Mouse (Mus musculus): ENCODE results near the gene Lin7a. TPM values are rescaled to one million over a fixed set of nuclear protein-coding genes. Genes with fewer than 3 reads are reported as not detected.

Lin7a gene
- polyA plus RNA-seq, 1 experiment from 2014 or later = 3.9 TPM

GRCm38 (mm10) chr10:107341151-107341550 is 69.7 kb downstream of the Lin7a start:
- no peak for ATAC-seq
- Histone ChIP-seq H3K4me2 (ENCODE audit: low read depth, low read length) (no peak overlapping the region), H3K27me3 (replicated peaks; ENCODE audit: control insufficient read depth, insufficient read depth, low read length) (no peaks in the 10 kb centered on the region), H3K9me3 (ENCODE audit: control insufficient read depth, low read length) (no peaks in the 10 kb centered on the region), H3K4me1 (ENCODE audit: control insufficient read depth, insufficient read depth, low read length) (no peaks in the 10 kb centered on the region), H3K4me3 (ENCODE audit: low read length) (no peak overlapping the region), H3K9ac (ENCODE audit: low read depth, low read length) (no peak overlapping the region), H3K36me3 (ENCODE audit: control insufficient read depth, insufficient read depth, low read length) (no peaks in the 10 kb centered on the region), H3K27ac (ENCODE audit: low read length) (no peak overlapping the region)
- WGBS = 84% methylated on average over 4 of the region's 4 CpGs

- Histone ChIP-seq H3K9me3 (ENCODE audit: control insufficient read depth, low read length) (no peaks in the 10 kb centered on the region), H3K4me2 (ENCODE audit: low read depth, low read length) (no peak overlapping the region), H3K4me3 (ENCODE audit: low read length) (no peak overlapping the region), H3K27ac (ENCODE audit: low read length) (no peak overlapping the region), H3K9ac (ENCODE audit: low read depth, low read length) (no peak overlapping the region), H3K27me3 (replicated peaks; ENCODE audit: control insufficient read depth, insufficient read depth, low read length) (no peaks in the 10 kb centered on the region), H3K4me1 (ENCODE audit: control insufficient read depth, insufficient read depth, low read length) (no peaks in the 10 kb centered on the region), H3K36me3 (ENCODE audit: control insufficient read depth, insufficient read depth, low read length) (no peaks in the 10 kb centered on the region)
- ATAC-seq = no peak
- WGBS = 35% methylated on average over 3 of the region's 3 CpGs
These were observed 72.7 kb downstream of the Lin7a start for GRCm38 (mm10) chr10:107344200-107344599.

GRCm38 (mm10) chr10:107347842-107348241 is 76.4 kb downstream of the Lin7a start:
- no peak overlapping the region for H3K4me2 ChIP-seq (ENCODE audit: low read depth, low read length)
- H3K9me3 ChIP-seq (ENCODE audit: control insufficient read depth, low read length) = no peaks in the 10 kb centered on the region
- H3K4me1 ChIP-seq (ENCODE audit: control insufficient read depth, insufficient read depth, low read length) = no peaks in the 10 kb centered on the region
- no peaks in the 10 kb centered on the region for H3K36me3 ChIP-seq (ENCODE audit: control insufficient read depth, insufficient read depth, low read length)
- H3K4me3 ChIP-seq (ENCODE audit: low read length) = no peak overlapping the region
- no peak overlapping the region for H3K9ac ChIP-seq (ENCODE audit: low read depth, low read length)
- 79% methylated on average over 3 of the region's 3 CpGs for WGBS
- no peak for ATAC-seq
- H3K27ac ChIP-seq (ENCODE audit: low read length) = no peak overlapping the region
- H3K27me3 ChIP-seq (replicated peaks; ENCODE audit: control insufficient read depth, insufficient read depth, low read length) = no peaks in the 10 kb centered on the region

GRCm38 (mm10) chr10:107351696-107352485 is 80.4 kb downstream of the Lin7a start:
- no peaks in the 10 kb centered on the region for H3K4me1 ChIP-seq (ENCODE audit: control insufficient read depth, insufficient read depth, low read length)
- no peak overlapping the region for H3K9ac ChIP-seq (ENCODE audit: low read depth, low read length)
- H3K36me3 ChIP-seq (ENCODE audit: control insufficient read depth, insufficient read depth, low read length) = no peaks in the 10 kb centered on the region
- 66% methylated on average over 6 of the region's 6 CpGs for WGBS
- peak; percentile 12; the same call in 1 of the 2 replicates for ATAC-seq
- no peak overlapping the region for H3K27ac ChIP-seq (ENCODE audit: low read length)
- no peak overlapping the region for H3K4me2 ChIP-seq (ENCODE audit: low read depth, low read length)
- no peaks in the 10 kb centered on the region for H3K27me3 ChIP-seq (replicated peaks; ENCODE audit: control insufficient read depth, insufficient read depth, low read length)
- no peak overlapping the region for H3K4me3 ChIP-seq (ENCODE audit: low read length)
- H3K9me3 ChIP-seq (ENCODE audit: control insufficient read depth, low read length) = no peaks in the 10 kb centered on the region

- WGBS = 63% methylated on average over 3 of the region's 3 CpGs
These were observed 82.0 kb downstream of the Lin7a start for GRCm38 (mm10) chr10:107353483-107353882.

GRCm38 (mm10) chr10:107358443-107359040 is 87.1 kb downstream of the Lin7a start:
- WGBS = 79% methylated on average over 6 of the region's 6 CpGs
- Histone ChIP-seq H3K36me3 (ENCODE audit: control insufficient read depth, insufficient read depth, low read length) (no peaks in the 10 kb centered on the region), H3K4me2 (ENCODE audit: low read depth, low read length) (no peak overlapping the region), H3K4me1 (ENCODE audit: control insufficient read depth, insufficient read depth, low read length) (no peaks in the 10 kb centered on the region), H3K9ac (ENCODE audit: low read depth, low read length) (no peak overlapping the region), H3K27me3 (replicated peaks; ENCODE audit: control insufficient read depth, insufficient read depth, low read length) (no peaks in the 10 kb centered on the region), H3K4me3 (ENCODE audit: low read length) (no peak overlapping the region), H3K27ac (ENCODE audit: low read length) (no peak overlapping the region), H3K9me3 (ENCODE audit: control insufficient read depth, low read length) (no peaks in the 10 kb centered on the region)
- no peak for ATAC-seq

More at GRCm38 (mm10) chr10:107353483-107353882, 82.0 kb downstream of the Lin7a start:
- no peaks in the 10 kb centered on the region for H3K4me1 ChIP-seq (ENCODE audit: control insufficient read depth, insufficient read depth, low read length)
- no peaks in the 10 kb centered on the region for H3K27me3 ChIP-seq (replicated peaks; ENCODE audit: control insufficient read depth, insufficient read depth, low read length)
- H3K4me2 ChIP-seq (ENCODE audit: low read depth, low read length) = no peak overlapping the region
- H3K4me3 ChIP-seq (ENCODE audit: low read length) = no peak overlapping the region
- no peaks in the 10 kb centered on the region for H3K36me3 ChIP-seq (ENCODE audit: control insufficient read depth, insufficient read depth, low read length)
- peak; percentile 93 for ATAC-seq
- no peaks in the 10 kb centered on the region for H3K9me3 ChIP-seq (ENCODE audit: control insufficient read depth, low read length)
- no peak overlapping the region for H3K27ac ChIP-seq (ENCODE audit: low read length)
- no peak overlapping the region for H3K9ac ChIP-seq (ENCODE audit: low read depth, low read length)

- no peak for ATAC-seq
- Histone ChIP-seq H3K36me3 (ENCODE audit: control insufficient read depth, insufficient read depth, low read length) (no peaks in the 10 kb centered on the region), H3K27me3 (replicated peaks; ENCODE audit: control insufficient read depth, insufficient read depth, low read length) (no peaks in the 10 kb centered on the region), H3K9me3 (ENCODE audit: control insufficient read depth, low read length) (no peaks in the 10 kb centered on the region), H3K4me3 (ENCODE audit: low read length) (no peak overlapping the region), H3K4me1 (ENCODE audit: control insufficient read depth, insufficient read depth, low read length) (no peaks in the 10 kb centered on the region), H3K27ac (ENCODE audit: low read length) (no peak overlapping the region), H3K9ac (ENCODE audit: low read depth, low read length) (no peak overlapping the region), H3K4me2 (ENCODE audit: low read depth, low read length) (no peak overlapping the region)
These were observed 87.8 kb downstream of the Lin7a start for GRCm38 (mm10) chr10:107359296-107359695.

- Histone ChIP-seq H3K9ac (ENCODE audit: low read depth, low read length) (no peak overlapping the region), H3K36me3 (ENCODE audit: control insufficient read depth, insufficient read depth, low read length) (no peaks in the 10 kb centered on the region), H3K9me3 (ENCODE audit: control insufficient read depth, low read length) (no peaks in the 10 kb centered on the region), H3K4me1 (ENCODE audit: control insufficient read depth, insufficient read depth, low read length) (no peaks in the 10 kb centered on the region), H3K27me3 (replicated peaks; ENCODE audit: control insufficient read depth, insufficient read depth, low read length) (no peaks in the 10 kb centered on the region), H3K4me2 (ENCODE audit: low read depth, low read length) (no peak overlapping the region), H3K27ac (ENCODE audit: low read length) (no peak overlapping the region), H3K4me3 (ENCODE audit: low read length) (no peak overlapping the region)
- 64% methylated on average over 4 of the region's 4 CpGs for WGBS
- ATAC-seq = no peak
These were observed 90.1 kb downstream of the Lin7a start for GRCm38 (mm10) chr10:107361546-107361945.

GRCm38 (mm10) chr10:107362026-107362425 is 90.5 kb downstream of the Lin7a start:
- H3K27me3 ChIP-seq (replicated peaks; ENCODE audit: control insufficient read depth, insufficient read depth, low read length) = no peaks in the 10 kb centered on the region
- ATAC-seq = no peak
- H3K4me2 ChIP-seq (ENCODE audit: low read depth, low read length) = no peak overlapping the region
- H3K4me3 ChIP-seq (ENCODE audit: low read length) = no peak overlapping the region
- WGBS = 82% methylated on average over 2 of the region's 2 CpGs
- no peaks in the 10 kb centered on the region for H3K9me3 ChIP-seq (ENCODE audit: control insufficient read depth, low read length)
- no peaks in the 10 kb centered on the region for H3K36me3 ChIP-seq (ENCODE audit: control insufficient read depth, insufficient read depth, low read length)
- no peak overlapping the region for H3K27ac ChIP-seq (ENCODE audit: low read length)
- H3K4me1 ChIP-seq (ENCODE audit: control insufficient read depth, insufficient read depth, low read length) = no peaks in the 10 kb centered on the region
- H3K9ac ChIP-seq (ENCODE audit: low read depth, low read length) = no peak overlapping the region
